In the genomic region with DNA sequence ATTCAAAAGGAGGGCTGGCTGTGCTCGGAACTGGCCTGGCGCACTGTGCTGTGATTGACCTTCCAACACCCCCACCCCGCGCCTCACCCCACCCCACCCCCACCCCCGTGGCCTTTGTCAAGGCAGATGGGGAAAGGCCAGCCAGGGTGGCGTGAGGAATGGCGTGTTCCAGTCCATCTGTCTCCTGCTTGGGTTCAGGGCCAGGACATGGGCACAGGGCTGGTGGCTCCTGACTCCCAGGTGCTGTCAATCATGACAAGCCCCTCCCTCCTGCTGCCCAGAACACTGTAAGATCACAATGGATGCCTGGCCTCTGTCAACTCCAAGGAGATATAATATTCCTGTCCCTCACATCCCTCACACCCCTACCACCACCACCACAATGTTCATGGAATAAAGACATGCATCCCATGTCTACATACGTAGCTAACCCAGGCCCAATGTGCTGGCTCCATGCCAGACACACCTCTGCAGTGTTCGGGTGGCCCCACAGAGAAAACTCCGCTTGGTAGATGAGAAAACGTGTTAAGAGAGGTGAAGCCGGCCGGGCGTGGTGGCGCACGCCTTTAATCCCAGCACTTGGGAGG, we compare ENCODE assay signal across 19 mouse cellular contexts. TPM values are rescaled to one million over a fixed set of nuclear protein-coding genes. Genes with fewer than 3 reads are reported as not detected.
DNase-seq lines count a peak whose midpoint lies in the region; ATAC-seq lines count a peak whose summit lies in the region.
"Had no signal": no experiment of that assay in that cellular context is flagged by ENCODE, and none has a peak within 500 bp of the region (broad histone marks: within the 10 kb centered on the region; RNA-seq: fewer than 3 reads in every experiment).

No protein-coding gene starts in this region.

- peak overlapping the region; percentile 19; the same call in 1 of the 2 replicates for H3K27ac ChIP-seq in hindbrain, embryonic 10.5 days
- no peak overlapping the region for H3K27ac ChIP-seq in hindbrain, embryonic 11.5 days (ENCODE audit: low read depth, low read length)
- H3K27ac ChIP-seq: forebrain, embryonic 10.5 days; heart, embryonic 13.5 days; limb, embryonic 13.5 days; liver, embryonic 13.5 days; lung, embryonic 15.5 days; midbrain, embryonic 13.5 days had no signal

- no peak overlapping the region for H3K9ac ChIP-seq in hindbrain, embryonic 11.5 days (ENCODE audit: low read depth, low read length)
- H3K9ac ChIP-seq: heart, embryonic 13.5 days; limb, embryonic 13.5 days; liver, embryonic 13.5 days; lung, embryonic 15.5 days; midbrain, embryonic 13.5 days had no signal

- 66% methylated on average over 16 of the region's 16 CpGs for WGBS in hindbrain, embryonic 10.5 days
- 71% methylated on average over 15 of the region's 16 CpGs for whole genome bisulfite sequencing in hindbrain, embryonic 11.5 days

- no peaks in the 10 kb centered on the region for H3K36me3 ChIP-seq in hindbrain, embryonic 10.5 days
- H3K36me3 ChIP-seq in hindbrain, embryonic 11.5 days (ENCODE audit: control insufficient read depth, insufficient read depth, low read length), result no peaks in the 10 kb centered on the region
- H3K36me3 ChIP-seq: forebrain, embryonic 10.5 days; heart, embryonic 13.5 days; liver, embryonic 13.5 days; midbrain, embryonic 13.5 days had no signal

- H3K4me3 ChIP-seq in hindbrain, embryonic 10.5 days, result no peak overlapping the region
- no peak overlapping the region for H3K4me3 ChIP-seq in hindbrain, embryonic 11.5 days (ENCODE audit: low read depth, low read length)
- H3K4me3 ChIP-seq: forebrain, embryonic 10.5 days; heart, embryonic 13.5 days; limb, embryonic 13.5 days; liver, embryonic 13.5 days; lung, embryonic 15.5 days; midbrain, embryonic 13.5 days; myocyte had no signal

- no peak for ATAC-seq in hindbrain, embryonic 11.5 days (ENCODE audit: low FRiP score)
- ATAC-seq: hindbrain, embryonic 16.5 days; intestine, embryonic 16.5 days; midbrain, embryonic 13.5 days had no signal

- H3K9me3 ChIP-seq in hindbrain, embryonic 10.5 days, result no peaks in the 10 kb centered on the region
- no peaks in the 10 kb centered on the region for H3K9me3 ChIP-seq in hindbrain, embryonic 11.5 days (ENCODE audit: control insufficient read depth, low read length)
- H3K9me3 ChIP-seq: forebrain, embryonic 10.5 days; heart, embryonic 13.5 days; limb, embryonic 13.5 days; liver, embryonic 13.5 days; lung, embryonic 15.5 days; midbrain, embryonic 13.5 days had no signal

- peak; percentile 34 for DNase-seq in hindbrain, embryonic 10.5 days (ENCODE audit: low spot score)
- DNase-seq in hindbrain, embryonic 11.5 days (ENCODE audit: low spot score), result no peak
- peak; percentile 25 for DNase-seq in retina, postnatal 1 day
- DNase-seq in retina, embryonic 14.5 days (ENCODE audit: low spot score), result no peak
- peak; percentile 76 to 85 for DNase-seq in cerebellum, postnatal 10 days
- no peak for DNase-seq in thymus, postnatal 14 days
- no peak for DNase-seq in thymus, postnatal 36 days
- DNase-seq: gastrocnemius, postnatal 10 days; heart, adult 18-20 months; liver, embryonic 13.5 days; right cerebral cortex, postnatal 4 days had no signal

- H3K4me1 ChIP-seq in hindbrain, embryonic 10.5 days (replicated peaks), result peaks cover 38% of the 10 kb centered on the region
- H3K4me1 ChIP-seq in hindbrain, embryonic 11.5 days (replicated peaks; ENCODE audit: control insufficient read depth, insufficient read depth, low read length), result 0 out of 2 replicates have a peak, but pooled peaks cover 2% of the 10 kb centered on the region
- H3K4me1 ChIP-seq: liver, embryonic 13.5 days had no signal

- no peaks in the 10 kb centered on the region for H3K27me3 ChIP-seq in hindbrain, embryonic 10.5 days (ENCODE audit: insufficient read depth, poor library complexity, severe bottlenecking)
- no peaks in the 10 kb centered on the region for H3K27me3 ChIP-seq in hindbrain, embryonic 11.5 days (ENCODE audit: control insufficient read depth, insufficient read depth, low read length)
- H3K27me3 ChIP-seq: limb, embryonic 13.5 days; liver, embryonic 13.5 days; lung, embryonic 15.5 days; midbrain, embryonic 13.5 days had no signal

- H3K4me2 ChIP-seq in hindbrain, embryonic 11.5 days (replicated peaks; ENCODE audit: low read depth, low read length), result no peak overlapping the region
- H3K4me2 ChIP-seq: heart, embryonic 13.5 days; limb, embryonic 13.5 days; liver, embryonic 13.5 days; lung, embryonic 15.5 days; midbrain, embryonic 13.5 days had no signal

RNA-seq across cellular contexts. Expression of gene Cmklr1, which starts 30.0 kb away (rescaled TPM):
- polyA plus RNA-seq in hindbrain, embryonic 10.5 days (2016; fragmentation: Nextera tagmentation; extraction: Ambion mirVana), result 0.78 and 1.1 TPM in 2 replicates
- 1.1 and 3.1 TPM in 2 replicates for polyA plus RNA-seq in hindbrain, embryonic 11.5 days (2014; fragmentation: Nextera tagmentation; extraction: Ambion mirVana)

Comparison
In these comparisons a context has a peak if more than half of its experiments do, and no peak if none do; other contexts are left out.
1. DNase-seq: peak in hindbrain, embryonic 10.5 days (single experiment), retina, postnatal 1 day (single experiment) and cerebellum, postnatal 10 days (2 of 2); none in hindbrain, embryonic 11.5 days (single experiment), retina, embryonic 14.5 days (single experiment), thymus, postnatal 14 days (single experiment) and thymus, postnatal 36 days (0 of 2).